Mouse (Mus musculus) intestine, embryonic 16.5 days (tissue): ENCODE measurements at regions not wholly inside any gene's neighbourhood (a gene's known extent, or its start where the extent isn't known, plus 50 kb on each side); places are given as distances from the start of the nearest gene placed in this dataset.

ENCODE experiments used
- ATAC-seq: fragments of 200-750 bp; cut with Nextera tagmentation; 2 replicates; pipeline ENCODE4 v1.8.0; 2017; ENCODE audit warnings: moderate TSS enrichment, moderate library complexity
- H3K27ac ChIP-seq: fragments of 300-500 bp; sonication (generic); 2 replicates; pipeline ENCODE4 v1.5.1; 2014; ENCODE audit warnings: mild to moderate bottlenecking, low read length
- H3K27me3 ChIP-seq: fragments of 300-500 bp; sonication (generic); replicated peaks from 2 replicates; pipeline ENCODE4 v1.6.1; 2014; ENCODE audit warnings: low read length, control low read depth, mixed read lengths; ENCODE audit not compliant: control insufficient read depth, insufficient read depth
- H3K36me3 ChIP-seq: fragments of 300-500 bp; sonication (generic); 2 replicates; pipeline ENCODE4 v1.6.1; 2014; ENCODE audit warnings: low read length, control low read depth; ENCODE audit not compliant: control insufficient read depth, insufficient read depth
- H3K4me1 ChIP-seq: fragments of 300-500 bp; sonication (generic); 2 replicates; pipeline ENCODE4 v1.6.1; 2014; ENCODE audit warnings: low read length, control low read depth, mixed read lengths; ENCODE audit not compliant: control insufficient read depth, insufficient read depth
- H3K4me2 ChIP-seq: fragments of 300-500 bp; sonication (generic); 2 replicates; pipeline ENCODE4 v1.6.1; 2014; ENCODE audit warnings: low read depth, low read length, control low read depth
- H3K4me3 ChIP-seq: fragments of 300-500 bp; sonication (generic); 2 replicates; pipeline ENCODE4 v1.5.1; 2014; ENCODE audit warnings: mild to moderate bottlenecking, low read length
- H3K9ac ChIP-seq: fragments of 300-500 bp; sonication (generic); 2 replicates; pipeline ENCODE4 v1.6.1; 2014; ENCODE audit warnings: low read depth, low read length
- H3K9me3 ChIP-seq: fragments of 300-500 bp; sonication (generic); 2 replicates; pipeline ENCODE4 v1.6.1; 2016; ENCODE audit warnings: low read length, control low read depth; ENCODE audit not compliant: control insufficient read depth
- WGBS: fragments of 180-500 bp; shearing (Covaris S2); extraction: QIAGEN DNeasy Blood & Tissue Kit; methylation state at CpG from one replicate; pipeline ENCODE4 v1.1.7; 2014; 5-methylcytosine and 5-hydroxymethylcytosine counted together

DNA sequence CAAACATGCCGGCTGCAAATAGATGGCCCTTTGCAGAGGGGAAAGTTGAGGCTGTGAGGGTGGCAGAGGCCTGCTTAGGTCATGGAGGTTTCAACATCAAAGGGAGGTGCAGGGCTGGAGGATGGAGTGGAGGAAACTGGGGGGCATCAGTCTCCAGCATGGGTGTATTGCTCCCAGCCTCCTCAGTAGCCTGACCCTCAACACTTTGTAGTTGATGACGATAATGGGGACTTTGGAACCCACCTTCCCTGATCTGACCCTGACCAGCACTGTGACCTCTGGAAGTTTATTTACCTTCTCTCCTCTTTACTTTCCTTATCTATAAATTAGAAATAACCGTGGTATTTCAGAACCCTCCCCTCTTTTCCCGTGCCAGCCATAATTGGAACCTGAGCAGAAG is 56.2 kb downstream of the Gm26897 start:
- Histone ChIP-seq H3K9ac (no peak overlapping the region), H3K4me3 (no peak overlapping the region), H3K9me3 (no peaks in the 10 kb centered on the region), H3K4me1 (peaks cover 25% of the 10 kb centered on the region), H3K4me2 (no peak overlapping the region), H3K36me3 (no peaks in the 10 kb centered on the region), H3K27ac (no peak overlapping the region), H3K27me3 (no peaks in the 10 kb centered on the region)
- 45% methylated on average over 4 of the region's 4 CpGs for WGBS
- no peak for ATAC-seq

- H3K27ac ChIP-seq: no peak overlapping the region
Measured at GRCm38 (mm10) chr5:111790527-111790926, 56.8 kb downstream of the Gm26897 start.

GRCm38 (mm10) chr5:111791089-111791561 is 57.4 kb downstream of the Gm26897 start:
- H3K4me2 ChIP-seq: no peak overlapping the region
- no peaks in the 10 kb centered on the region for H3K9me3 ChIP-seq
- H3K27ac ChIP-seq: no peak overlapping the region
- no peak for ATAC-seq
- WGBS: 69% methylated on average over 5 of the region's 5 CpGs
- H3K27me3 ChIP-seq: no peaks in the 10 kb centered on the region
- no peak overlapping the region for H3K9ac ChIP-seq
- H3K4me1 ChIP-seq: peaks cover 25% of the 10 kb centered on the region
- H3K4me3 ChIP-seq: no peak overlapping the region
- no peaks in the 10 kb centered on the region for H3K36me3 ChIP-seq

More at GRCm38 (mm10) chr5:111790527-111790926, 56.8 kb downstream of the Gm26897 start:
- peak; percentile 27; the same call in 1 of the 2 replicates for ATAC-seq
- no peaks in the 10 kb centered on the region for H3K9me3 ChIP-seq
- 40% methylated on average over 9 of the region's 9 CpGs for WGBS
- H3K4me3 ChIP-seq: no peak overlapping the region
- no peaks in the 10 kb centered on the region for H3K27me3 ChIP-seq
- no peaks in the 10 kb centered on the region for H3K36me3 ChIP-seq
- peaks cover 25% of the 10 kb centered on the region for H3K4me1 ChIP-seq
- H3K9ac ChIP-seq: 0 out of 2 replicates have a peak overlapping the region, but pooled peaks have one; percentile 0
- no peak overlapping the region for H3K4me2 ChIP-seq

DNA sequence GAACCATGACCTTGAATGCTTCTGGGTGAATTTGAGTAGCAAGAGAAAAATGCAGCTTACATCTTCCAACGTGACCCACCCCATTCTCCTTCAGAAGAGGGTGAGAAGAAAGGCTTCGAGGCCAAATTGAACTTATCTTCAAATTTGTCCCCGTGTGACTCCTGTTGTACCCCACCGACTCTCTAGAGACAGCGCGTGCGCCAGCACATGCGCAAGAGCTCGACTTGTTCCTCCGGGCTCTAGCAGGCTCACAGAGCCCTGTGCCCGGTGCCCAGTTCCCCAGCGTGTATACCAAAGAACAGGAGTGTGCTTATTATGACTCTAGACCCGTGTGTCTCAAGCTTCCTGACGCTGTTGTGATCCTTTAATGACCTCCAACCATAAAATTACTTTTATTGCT is 59.0 kb downstream of the Gm26897 start:
- Histone ChIP-seq H3K27me3 (no peaks in the 10 kb centered on the region), H3K36me3 (no peaks in the 10 kb centered on the region), H3K4me3 (no peak overlapping the region), H3K9me3 (no peaks in the 10 kb centered on the region), H3K4me1 (peaks cover 25% of the 10 kb centered on the region), H3K4me2 (no peak overlapping the region), H3K9ac (no peak overlapping the region), H3K27ac (no peak overlapping the region)
- WGBS: 72% methylated on average over 14 of the region's 14 CpGs
- no peak for ATAC-seq

- Histone ChIP-seq H3K4me3 (no peak overlapping the region), H3K27ac (no peak overlapping the region), H3K27me3 (no peaks in the 10 kb centered on the region), H3K9me3 (no peaks in the 10 kb centered on the region), H3K36me3 (no peaks in the 10 kb centered on the region), H3K4me1 (peaks cover 25% of the 10 kb centered on the region), H3K9ac (no peak overlapping the region), H3K4me2 (no peak overlapping the region)
- peak; percentile 69; the same call in 1 of the 2 replicates for ATAC-seq
- 70% methylated on average over 4 of the region's 4 CpGs for WGBS
Measured at GRCm38 (mm10) chr5:111793178-111793577, 59.5 kb downstream of the Gm26897 start.

GRCm38 (mm10) chr5:111796889-111797288 is 63.2 kb downstream of the Gm26897 start:
- peaks cover 19% of the 10 kb centered on the region for H3K4me1 ChIP-seq
- WGBS: 69% methylated on average over 5 of the region's 5 CpGs
- no peak for ATAC-seq

DNA sequence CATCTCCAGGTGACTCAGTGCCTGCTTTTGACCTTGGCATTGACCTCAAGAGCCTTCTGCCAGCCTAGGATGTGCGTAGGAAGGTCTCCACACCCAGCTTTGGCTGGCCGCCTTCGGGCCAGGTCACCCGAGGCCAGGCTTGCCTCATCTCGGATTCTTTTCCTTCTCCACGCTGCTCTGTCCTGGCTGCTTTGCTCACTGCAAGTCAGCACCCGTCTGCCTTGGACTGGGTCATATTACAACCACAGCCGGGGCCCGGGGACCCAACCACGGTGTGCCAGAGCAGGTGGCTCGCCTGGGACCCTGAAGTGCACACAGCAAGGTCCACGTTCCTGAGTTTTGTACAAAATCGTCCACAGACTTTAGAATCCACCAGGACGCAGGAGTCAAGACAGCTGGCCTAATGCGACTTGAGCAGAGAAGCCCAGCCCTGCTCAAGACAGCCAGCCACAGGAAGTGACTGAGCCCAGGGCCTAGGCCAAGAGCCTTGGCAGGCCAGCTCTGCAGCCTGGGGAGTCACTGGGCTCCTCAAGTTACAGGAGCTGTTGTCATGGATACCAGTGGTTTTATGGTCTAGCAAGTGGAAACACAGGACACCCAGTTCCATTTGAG is 66.1 kb downstream of the Gm26897 start:
- Histone ChIP-seq H3K36me3 (no peaks in the 10 kb centered on the region), H3K27me3 (no peaks in the 10 kb centered on the region), H3K4me3 (no peak overlapping the region), H3K27ac (peak overlapping the region; percentile 60), H3K4me1 (peaks cover 12% of the 10 kb centered on the region), H3K4me2 (no peak overlapping the region), H3K9me3 (no peaks in the 10 kb centered on the region), H3K9ac (0 out of 2 replicates have a peak overlapping the region, but pooled peaks have one; percentile 26)
- 24% methylated on average over 15 of the region's 15 CpGs for WGBS
- ATAC-seq: peak; percentile 84

More at GRCm38 (mm10) chr5:111796889-111797288, 63.2 kb downstream of the Gm26897 start:
- Histone ChIP-seq H3K36me3 (no peaks in the 10 kb centered on the region), H3K4me3 (no peak overlapping the region), H3K27me3 (no peaks in the 10 kb centered on the region), H3K9ac (no peak overlapping the region), H3K4me2 (no peak overlapping the region), H3K9me3 (no peaks in the 10 kb centered on the region), H3K27ac (no peak overlapping the region)

DNA sequence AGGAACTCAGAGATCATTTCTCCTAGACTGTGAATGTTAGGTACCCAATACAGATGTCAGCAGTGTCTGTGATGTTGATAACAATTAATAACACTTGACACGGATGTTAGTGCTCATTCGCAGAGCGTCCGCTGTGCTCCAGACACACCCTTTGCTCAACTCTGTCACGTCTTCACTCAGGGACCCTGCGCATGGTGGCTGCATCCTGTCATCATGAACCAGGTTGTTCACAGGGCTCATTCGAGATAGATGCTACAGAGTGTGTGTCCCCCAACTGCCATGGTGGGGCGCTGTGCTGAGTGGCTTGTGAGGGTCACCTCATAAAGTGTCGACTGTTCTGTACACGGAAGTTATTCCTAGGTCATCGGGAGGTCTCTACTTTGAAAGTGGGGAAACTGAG is 66.8 kb downstream of the Gm26897 start:
- no peak overlapping the region for H3K27ac ChIP-seq
- no peak overlapping the region for H3K4me2 ChIP-seq
- H3K4me3 ChIP-seq: no peak overlapping the region
- H3K27me3 ChIP-seq: no peaks in the 10 kb centered on the region
- no peak for ATAC-seq
- peaks cover 12% of the 10 kb centered on the region for H3K4me1 ChIP-seq
- no peak overlapping the region for H3K9ac ChIP-seq
- 70% methylated on average over 11 of the region's 11 CpGs for WGBS
- H3K9me3 ChIP-seq: no peaks in the 10 kb centered on the region
- no peaks in the 10 kb centered on the region for H3K36me3 ChIP-seq

DNA sequence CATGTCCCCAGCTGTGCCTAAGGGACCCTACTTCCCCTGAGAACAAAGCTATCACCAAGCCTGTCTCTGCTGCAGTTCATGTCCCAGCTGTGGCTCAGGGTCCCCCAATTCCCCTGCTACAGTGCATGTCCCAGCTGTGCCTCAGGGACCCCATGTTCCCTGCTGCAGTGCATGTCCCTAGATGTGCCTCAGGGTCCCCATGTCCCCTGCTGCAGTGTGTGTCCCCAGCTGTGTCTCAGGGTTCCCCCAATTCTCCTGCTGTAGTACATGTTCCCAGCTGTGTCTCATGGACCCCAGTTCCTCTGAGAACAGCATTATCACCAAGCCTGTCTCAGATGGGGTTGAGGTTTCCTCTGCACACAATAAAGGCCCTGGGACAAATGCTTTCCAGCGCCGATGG is 67.3 kb downstream of the Gm26897 start:
- Histone ChIP-seq H3K36me3 (no peaks in the 10 kb centered on the region), H3K4me3 (no peak overlapping the region), H3K4me2 (no peak overlapping the region), H3K27me3 (no peaks in the 10 kb centered on the region), H3K9ac (no peak overlapping the region), H3K27ac (no peak overlapping the region), H3K4me1 (peaks cover 12% of the 10 kb centered on the region), H3K9me3 (no peaks in the 10 kb centered on the region)
- ATAC-seq: no peak
- WGBS: 70% methylated on average over 2 of the region's 2 CpGs

- WGBS: 58% methylated on average over 6 of the region's 6 CpGs
- no peak overlapping the region for H3K27ac ChIP-seq
- no peak for ATAC-seq
Measured at GRCm38 (mm10) chr5:111804542-111804941, 70.8 kb downstream of the Gm26897 start.

More at GRCm38 (mm10) chr5:111804542-111804941, 70.8 kb downstream of the Gm26897 start:
- Histone ChIP-seq H3K4me3 (no peak overlapping the region), H3K4me1 (peaks cover 8% of the 10 kb centered on the region), H3K27me3 (no peaks in the 10 kb centered on the region), H3K9ac (no peak overlapping the region), H3K9me3 (no peaks in the 10 kb centered on the region), H3K36me3 (no peaks in the 10 kb centered on the region), H3K4me2 (no peak overlapping the region)
